Mouse (Mus musculus) limb, embryonic 14.5 days (tissue): ENCODE results near the gene Arhgef3. TPM values are rescaled to one million over a fixed set of nuclear protein-coding genes. Genes with fewer than 3 reads are reported as not detected.

ENCODE experiments used
- ATAC-seq: fragments of 200-750 bp; cut with Nextera tagmentation; 2 replicates; pipeline ENCODE4 v1.8.0; 2017; ENCODE audit warnings: low read depth, moderate number of reproducible peaks, moderate TSS enrichment; ENCODE audit not compliant: low FRiP score
- DNase-seq: peaks from one replicate; pipeline ENCODE4 v3.0.0-alpha.2; 2015; ENCODE audit warnings: low spot score
- H3K27ac ChIP-seq: fragments of 300-500 bp; sonication (generic); replicated peaks from 2 replicates; pipeline ENCODE4 v1.5.1; 2014; ENCODE audit warnings: low read depth, mild to moderate bottlenecking, low read length, moderate library complexity, mixed read lengths
- H3K27me3 ChIP-seq: fragments of 300-500 bp; sonication (generic); 2 replicates; pipeline ENCODE4 v1.6.1; 2014; ENCODE audit warnings: low read length, mixed read lengths; ENCODE audit not compliant: control insufficient read depth, insufficient read depth
- H3K36me3 ChIP-seq: fragments of 300-500 bp; sonication (generic); 2 replicates; pipeline ENCODE4 v1.6.1; 2014; ENCODE audit warnings: mild to moderate bottlenecking, low read length, moderate library complexity, mixed read lengths; ENCODE audit not compliant: control insufficient read depth, insufficient read depth
- H3K4me1 ChIP-seq: fragments of 300-500 bp; sonication (generic); 2 replicates; pipeline ENCODE4 v1.6.1; 2014; ENCODE audit warnings: antibody characterized with exemption, low read length, mixed read lengths; ENCODE audit not compliant: control insufficient read depth, insufficient read depth
- H3K4me2 ChIP-seq: fragments of 300-500 bp; sonication (generic); replicated peaks from 2 replicates; pipeline ENCODE4 v1.6.1; 2014; ENCODE audit warnings: low read depth, mild to moderate bottlenecking, low read length, moderate library complexity; ENCODE audit not compliant: severe bottlenecking
- H3K4me3 ChIP-seq: fragments of 300-500 bp; sonication (generic); replicated peaks from 2 replicates; pipeline ENCODE4 v1.5.1; 2014; ENCODE audit warnings: low read length
- H3K9ac ChIP-seq: fragments of 300-500 bp; sonication (generic); 2 replicates; pipeline ENCODE4 v1.6.1; 2014; ENCODE audit warnings: mild to moderate bottlenecking, low read depth, low read length, moderate library complexity; ENCODE audit not compliant: severe bottlenecking
- H3K9me3 ChIP-seq: fragments of 300-500 bp; sonication (generic); 2 replicates; pipeline ENCODE4 v1.6.1; 2016; ENCODE audit warnings: low read length; ENCODE audit not compliant: control insufficient read depth
- POLR2A ChIP-seq: fragments of 200-500 bp; IDR thresholded peaks from 2 replicates; pipeline ENCODE4 v1.8.0; 2012; ENCODE audit warnings: inconsistent platforms, mild to moderate bottlenecking, moderate library complexity, borderline replicate concordance; ENCODE audit not compliant: insufficient read depth, insufficient read length; ENCODE audit errors: extremely low read depth
- WGBS: fragments of 180-500 bp; shearing (Covaris S2); extraction: QIAGEN DNeasy Blood & Tissue Kit; methylation state at CpG from one replicate; pipeline ENCODE4 v1.1.7; 2014; 5-methylcytosine and 5-hydroxymethylcytosine counted together
- polyA plus RNA-seq, 2 experiments: library from polyadenylated mRNA; depleted of rRNA in 1 of 2; stranded (reverse) in 1 of 2; unstranded in 1 of 2; fragments of >200 nt; fragmentation: Nextera tagmentation in 1 of 2; extraction: Ambion mirVana in 1 of 2; gene quantifications; 2 replicates each; pipeline versions ENCODE4 v1.2.1 to v1.2.3; 2012 to 2014

Arhgef3 gene
- polyA plus RNA-seq, 2 experiments = 14.3 to 22.5 TPM

DNA sequence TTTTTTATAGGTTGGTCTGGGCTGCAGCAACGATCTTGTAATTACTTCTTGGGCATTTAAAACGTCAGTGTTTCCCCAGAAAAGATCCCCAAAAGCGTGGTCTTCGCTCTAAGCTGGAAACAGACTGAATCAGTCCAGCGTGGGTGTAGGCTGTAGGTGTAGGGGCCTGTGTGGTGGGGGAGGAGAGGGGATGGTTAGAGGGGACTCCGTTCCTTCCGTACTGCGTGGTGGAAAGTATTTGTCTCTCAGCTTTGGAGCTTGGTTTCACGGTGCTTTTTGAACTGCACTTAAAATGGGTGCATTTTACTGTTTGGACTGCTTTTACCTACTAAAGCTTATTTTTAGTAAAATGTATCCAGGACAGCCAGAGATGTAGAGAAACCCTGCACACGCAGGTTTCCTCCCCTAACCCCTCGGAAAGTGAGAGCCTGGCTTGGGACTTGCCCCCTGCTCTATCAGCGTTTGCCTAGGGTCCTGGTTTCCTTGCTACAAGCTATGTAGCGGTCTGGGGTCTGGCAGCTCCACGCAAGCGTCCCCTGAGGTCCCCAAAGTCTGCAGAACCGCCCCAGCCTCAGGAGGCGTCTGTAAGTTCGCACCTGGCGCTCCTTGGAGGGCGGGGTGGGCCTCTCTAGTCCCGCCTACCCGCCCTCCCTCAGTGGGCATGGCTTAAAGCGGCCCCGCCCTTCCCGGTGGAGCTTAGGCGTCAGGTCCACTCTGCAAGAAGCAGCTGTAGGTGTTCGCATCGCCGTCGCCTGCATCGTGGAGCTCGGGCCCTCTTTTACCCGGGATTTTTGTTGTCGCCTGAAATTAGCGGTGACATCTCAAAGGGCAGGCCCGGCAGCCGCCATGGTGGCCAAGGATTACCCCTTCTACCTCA lies 220.9 kb downstream of the Arhgef3 start:
- Histone ChIP-seq H3K27me3 (no peaks in the 10 kb centered on the region), H3K9ac (peak overlapping the region; percentile 64), H3K4me2 (peak overlapping the region; percentile 96), H3K9me3 (no peaks in the 10 kb centered on the region), H3K4me1 (peaks cover 40% of the 10 kb centered on the region), H3K36me3 (no peaks in the 10 kb centered on the region), H3K27ac (0 out of 2 replicates have a peak overlapping the region, but pooled peaks have one; percentile 48), H3K4me3 (peak overlapping the region; percentile 64)
- ATAC-seq (peak; percentile 88), DNase-seq (peak; percentile 88)
- 2% methylated on average over 37 of the region's 37 CpGs for WGBS
- TF ChIP-seq POLR2A = no peak; the same call in 1 of the 2 replicates

DNA sequence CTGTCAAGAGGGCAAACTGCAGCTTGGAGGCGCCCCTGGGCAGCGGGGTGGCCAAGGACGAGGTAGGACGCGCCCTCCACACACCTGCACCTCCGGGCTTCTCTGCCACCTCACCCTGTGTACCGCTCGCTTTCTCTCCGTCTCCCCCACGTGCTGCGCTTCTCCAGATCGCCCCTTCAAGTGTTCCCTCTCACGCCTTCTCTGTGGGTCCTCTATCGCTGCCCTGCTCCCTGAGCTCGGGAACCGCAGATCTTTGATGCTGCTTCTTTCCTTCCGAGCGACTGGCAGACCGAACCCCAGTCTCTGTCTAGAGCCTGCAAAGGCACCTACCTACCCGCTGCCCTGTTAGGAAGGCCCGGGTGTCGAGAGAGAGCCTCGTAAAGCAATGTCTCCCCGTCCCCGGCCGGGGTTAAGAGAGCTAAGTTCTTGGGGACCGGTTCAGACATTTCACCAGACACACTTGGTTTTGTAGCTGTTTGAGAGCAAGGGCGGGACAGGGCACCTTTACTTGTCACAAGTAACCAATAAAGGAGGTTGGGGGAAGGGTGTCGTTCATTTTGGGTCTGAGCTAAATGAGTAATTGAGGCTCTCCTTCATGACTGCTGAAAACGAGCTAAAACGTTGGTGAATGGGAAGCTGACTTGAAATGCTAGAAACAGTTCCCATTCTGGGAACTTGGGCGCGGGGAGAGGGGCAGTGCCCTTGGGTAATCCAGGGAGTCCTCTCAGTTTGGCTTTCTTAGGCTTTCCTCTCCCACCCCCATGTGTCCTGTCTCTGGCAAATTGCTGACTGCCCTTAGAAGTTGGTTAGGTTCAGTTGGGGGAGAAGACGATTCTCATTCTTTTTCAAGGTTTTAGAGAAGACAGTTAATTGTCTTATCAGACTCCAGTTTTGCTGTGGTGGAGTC lies 221.8 kb downstream of the Arhgef3 start:
- DNase-seq = no peak

DNA sequence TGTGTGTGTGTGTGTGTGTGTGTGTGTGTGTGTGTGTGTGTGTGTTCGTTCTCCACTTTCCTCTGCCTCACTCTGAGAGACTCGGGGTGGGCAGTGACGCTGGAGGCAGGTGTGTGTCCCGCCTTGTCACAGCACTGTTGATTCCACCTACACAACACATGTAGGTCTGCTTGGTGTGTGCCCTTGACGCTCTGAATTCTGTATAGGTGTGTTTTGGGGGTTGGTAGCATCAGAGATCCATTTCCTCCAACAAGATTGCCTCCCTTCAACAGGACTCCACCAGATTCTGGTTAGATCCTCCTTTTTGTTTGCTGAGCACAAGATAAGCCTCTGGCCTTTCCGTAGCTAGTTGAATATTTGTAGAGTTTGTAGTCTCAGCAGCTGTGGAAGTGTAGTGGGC lies 222.5 kb downstream of the Arhgef3 start:
- H3K36me3 ChIP-seq = no peaks in the 10 kb centered on the region

More for the DNA sequence above, 221.8 kb downstream of the Arhgef3 start:
- peaks cover 36% of the 10 kb centered on the region for H3K4me1 ChIP-seq
- 2% methylated on average over 34 of the region's 34 CpGs for WGBS
- H3K9ac ChIP-seq = peak overlapping the region; percentile 64
- no peaks in the 10 kb centered on the region for H3K36me3 ChIP-seq
- no peaks in the 10 kb centered on the region for H3K27me3 ChIP-seq
- H3K4me3 ChIP-seq = peak overlapping the region; percentile 64
- H3K27ac ChIP-seq = peak overlapping the region; percentile 21; the same call in 1 of the 2 replicates
- no peaks in the 10 kb centered on the region for H3K9me3 ChIP-seq
- no peak for TF ChIP-seq POLR2A
- 0 out of 2 replicates have a peak, but pooled peaks have one; percentile 24 for ATAC-seq
- peak overlapping the region; percentile 96 for H3K4me2 ChIP-seq

DNA sequence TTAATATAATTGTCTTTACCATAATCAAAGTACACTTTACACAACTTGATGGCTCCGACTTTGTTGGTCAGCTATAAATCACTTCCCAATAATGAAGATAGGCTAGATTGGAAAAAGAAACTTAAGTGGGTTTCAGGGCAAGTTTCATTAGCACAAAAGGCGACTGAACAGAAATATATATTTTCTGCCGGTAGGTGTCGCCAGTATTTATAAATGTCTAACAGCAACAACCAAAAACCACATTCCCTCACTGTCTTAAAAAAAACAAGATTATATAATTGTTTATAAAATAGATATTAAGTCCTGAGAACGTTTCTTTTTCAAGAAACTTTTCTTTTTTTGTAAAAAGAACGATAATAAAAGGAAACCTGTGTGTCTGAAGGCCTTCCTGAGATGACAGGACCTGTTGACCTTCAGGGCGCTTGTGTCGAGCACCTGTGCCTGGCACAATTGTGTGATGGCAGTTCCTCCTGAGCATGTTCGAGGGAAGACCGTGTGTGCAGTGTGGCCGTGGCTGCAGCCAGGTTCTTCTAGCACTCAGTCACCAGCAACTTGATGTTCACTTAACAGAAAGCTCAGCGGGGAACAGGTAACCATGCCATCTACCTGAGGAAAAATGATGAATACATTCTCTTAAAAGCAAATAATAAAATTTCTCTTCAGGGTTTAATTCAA lies 223.5 kb downstream of the Arhgef3 start:
- Histone ChIP-seq H3K4me2 (peak overlapping the region; percentile 96), H3K9ac (no peak overlapping the region), H3K27ac (no peak overlapping the region), H3K27me3 (no peaks in the 10 kb centered on the region), H3K9me3 (no peaks in the 10 kb centered on the region), H3K4me1 (peaks cover 20% of the 10 kb centered on the region), H3K36me3 (no peaks in the 10 kb centered on the region), H3K4me3 (peak overlapping the region; percentile 64)
- WGBS = 30% methylated on average over 12 of the region's 12 CpGs
- ATAC-seq = no peak
- no peak for TF ChIP-seq POLR2A
- DNase-seq = peak; percentile 85

More for the DNA sequence above, 222.5 kb downstream of the Arhgef3 start:
- TF ChIP-seq POLR2A = no peak
- H3K4me1 ChIP-seq = peaks cover 30% of the 10 kb centered on the region
- 63% methylated on average over 6 of the region's 6 CpGs for WGBS
- DNase-seq = no peak
- peak overlapping the region; percentile 96 for H3K4me2 ChIP-seq
- H3K4me3 ChIP-seq = peak overlapping the region; percentile 64
- ATAC-seq = no peak
- no peaks in the 10 kb centered on the region for H3K9me3 ChIP-seq
- no peak overlapping the region for H3K27ac ChIP-seq
- peak overlapping the region; percentile 64 for H3K9ac ChIP-seq
- H3K27me3 ChIP-seq = no peaks in the 10 kb centered on the region
